Mouse (Mus musculus) cerebellum, postnatal 36 days (tissue): Measurements from ENCODE around the gene Ccdc162.
A peak's percentile ranks its signal among the peaks of the same experiment; 100 is the strongest.

Experiments used
- DNase-seq, 2 experiments: peaks; one replicate each; pipeline ENCODE4 v3.0.0; 2021 to 2022; ENCODE audit warnings: mixed read lengths in 2 of 2

Ccdc162 gene

DNA sequence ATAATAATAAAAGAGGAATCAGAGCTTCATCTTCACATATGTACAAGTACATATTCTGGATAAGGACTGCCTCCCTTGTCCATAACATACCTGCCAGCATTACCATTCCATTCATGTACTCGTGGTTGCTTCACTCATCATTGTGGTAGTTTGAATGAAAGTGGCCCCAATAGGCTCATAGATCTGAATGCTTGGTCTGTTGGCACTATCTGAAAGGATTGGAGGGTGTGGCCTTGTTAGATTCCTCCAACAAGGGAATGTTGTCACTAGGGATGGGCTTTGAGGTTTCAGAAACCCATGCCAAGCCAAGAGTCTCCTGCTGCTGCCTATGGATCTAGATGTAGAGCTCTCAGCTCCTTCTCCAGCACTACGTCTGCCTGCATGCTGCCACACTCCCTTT, 180.4 kb downstream of the Ccdc162 start:
- DNase-seq: no peak

- DNase-seq: no peak
Measured at GRCm38 (mm10) chr10:41529972-41530371, 186.5 kb downstream of the Ccdc162 start.

GRCm38 (mm10) chr10:41525696-41526095, 190.7 kb downstream of the Ccdc162 start:
- DNase-seq: no peak

DNA sequence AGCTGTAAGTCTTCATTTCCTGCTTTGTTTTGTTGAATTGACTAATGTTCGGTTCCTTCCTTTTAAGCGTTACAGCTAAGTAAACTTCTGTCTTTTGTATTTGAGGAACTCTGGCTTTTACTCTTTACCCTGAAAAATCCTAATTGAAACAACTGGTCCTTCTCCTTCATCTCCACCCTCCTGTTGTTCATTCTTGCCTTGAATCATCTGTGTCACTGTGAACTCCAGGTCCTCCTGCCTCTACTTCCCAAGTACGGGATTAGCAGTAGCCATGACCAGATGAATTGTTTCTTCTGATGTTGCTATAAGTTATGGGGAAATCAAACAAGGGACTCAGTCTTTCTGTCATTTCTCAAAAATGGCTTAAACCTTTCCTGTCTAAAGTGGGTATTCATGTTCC, 193.0 kb downstream of the Ccdc162 start:
- no peak for DNase-seq

DNA sequence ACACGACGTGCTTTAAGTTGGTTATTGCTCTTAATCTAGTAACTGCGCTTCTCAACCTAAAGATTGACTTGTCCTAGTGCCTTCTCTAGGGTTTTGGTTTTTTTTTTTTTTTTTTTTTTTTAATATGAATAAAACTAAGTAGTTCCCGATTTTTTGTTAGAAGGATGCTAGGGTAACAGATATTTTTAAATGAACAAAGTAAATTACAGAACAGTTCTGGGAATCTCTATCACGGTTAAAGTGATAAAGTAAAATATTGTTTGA, 196.1 kb downstream of the Ccdc162 start:
- no peak for DNase-seq

DNA sequence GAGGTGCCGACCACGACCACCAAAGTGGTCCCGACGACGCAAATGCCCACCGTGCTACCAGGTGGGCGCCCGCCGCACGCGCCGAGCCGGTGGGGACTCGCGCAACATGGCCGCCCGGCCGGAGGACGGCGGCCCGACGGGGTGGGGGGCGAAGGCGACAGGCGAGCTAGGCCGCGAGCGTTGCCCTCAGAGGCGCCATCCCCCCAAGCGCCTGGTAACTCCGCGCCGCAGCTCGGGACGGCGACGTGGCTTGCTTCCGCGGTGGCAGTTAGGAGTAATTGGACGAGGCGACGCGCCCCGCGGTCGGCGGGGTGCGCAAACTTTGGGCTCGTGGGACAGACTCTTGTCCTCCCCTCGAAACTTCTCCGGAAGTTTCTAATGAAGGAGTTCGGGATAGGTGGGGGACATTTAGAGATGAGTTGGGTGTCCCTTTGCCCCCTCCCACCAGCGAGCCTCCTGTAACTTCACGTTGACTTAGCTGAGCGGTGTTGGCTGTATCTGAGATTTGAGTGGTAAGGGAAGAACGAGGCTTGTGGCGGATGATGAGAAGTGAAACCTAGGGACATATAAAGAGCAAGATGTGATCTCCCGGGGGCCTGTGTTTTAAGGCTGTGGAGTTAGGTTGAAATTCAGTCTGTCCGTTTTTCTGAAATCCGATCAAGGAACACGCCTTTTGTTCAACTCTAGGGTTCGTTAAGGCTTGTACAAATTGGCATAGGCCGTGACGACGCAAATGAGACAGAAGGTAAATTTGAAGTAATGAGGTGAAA, 196.6 kb downstream of the Ccdc162 start:
- peak; percentile 43 to 45 for DNase-seq

GRCm38 (mm10) chr10:41518981-41519618, 197.3 kb downstream of the Ccdc162 start, which contains the start of gene Cd164:
Cd164 (plus strand) TSS chr10:41519414.
- peak; percentile 91 to 92 for DNase-seq

- DNase-seq: peak; percentile 72 to 74
Measured at GRCm38 (mm10) chr10:41518508-41518980, 197.9 kb downstream of the Ccdc162 start.

GRCm38 (mm10) chr10:41514921-41515320, 201.5 kb downstream of the Ccdc162 start:
- no peak for DNase-seq

- no peak for DNase-seq
Measured at GRCm38 (mm10) chr10:41514301-41514700, 202.1 kb downstream of the Ccdc162 start.

DNA sequence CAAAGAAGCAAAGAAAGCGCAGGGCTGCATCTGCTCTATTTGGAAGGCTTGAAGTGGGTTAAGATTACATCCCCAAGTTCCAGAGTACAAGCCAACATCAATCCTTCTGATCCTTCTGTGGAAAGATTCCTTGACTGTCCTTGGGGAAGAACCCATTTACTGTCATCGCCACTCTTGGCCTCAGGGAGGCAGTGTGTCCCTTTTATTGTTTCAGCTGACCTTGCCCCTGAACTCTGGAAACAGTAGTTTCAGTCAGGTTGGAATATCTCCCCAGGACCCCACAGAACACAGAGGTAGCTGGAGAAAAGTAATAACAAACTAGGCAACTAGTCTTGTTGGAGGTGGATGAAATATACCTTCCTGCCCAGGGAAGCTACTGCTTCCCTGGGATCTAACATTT, 207.3 kb downstream of the Ccdc162 start:
- DNase-seq: no peak

DNA sequence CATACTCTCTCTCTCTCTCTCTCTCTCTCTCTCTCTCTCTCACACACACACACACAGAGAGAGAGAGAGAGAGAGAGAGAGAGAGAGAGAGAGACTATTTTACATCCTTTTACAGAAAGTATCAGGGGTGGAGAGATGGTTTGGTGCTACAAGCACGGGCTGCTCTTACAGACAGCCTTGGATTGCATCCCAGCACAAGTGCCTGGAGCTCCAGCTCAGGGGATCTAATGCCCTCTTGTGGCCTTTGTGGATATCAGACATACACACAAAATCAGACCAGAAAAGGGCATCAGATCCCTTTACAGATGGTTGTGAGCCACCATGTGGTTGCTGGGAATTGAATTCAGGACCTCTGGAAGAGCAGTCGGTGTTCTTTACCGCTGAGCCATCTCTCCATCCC, 211.0 kb downstream of the Ccdc162 start:
- peak; percentile 69 to 76 for DNase-seq

GRCm38 (mm10) chr10:41504996-41505395, 211.4 kb downstream of the Ccdc162 start:
- DNase-seq: no peak

- DNase-seq: no peak
Measured at GRCm38 (mm10) chr10:41500941-41501340, 215.5 kb downstream of the Ccdc162 start.

DNA sequence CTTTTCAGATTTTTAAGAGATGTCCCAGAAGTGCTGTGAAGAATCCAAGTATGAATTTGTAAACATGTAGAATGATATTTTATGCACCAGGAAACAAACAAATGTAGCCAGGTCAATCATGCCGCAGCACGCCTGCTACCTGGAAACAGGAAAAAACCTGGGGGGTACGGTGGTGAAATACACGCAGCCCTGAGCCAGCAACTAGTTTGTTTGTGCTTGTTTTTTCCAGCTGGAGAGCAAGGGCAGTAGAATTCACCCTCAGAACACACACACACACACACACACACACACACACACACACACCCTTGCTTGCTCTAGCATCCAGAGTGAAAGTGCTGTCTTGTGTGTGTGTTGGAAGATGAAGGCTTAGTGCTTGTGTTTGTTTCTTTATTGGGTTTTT, 225.3 kb downstream of the Ccdc162 start:
- no peak for DNase-seq

DNA sequence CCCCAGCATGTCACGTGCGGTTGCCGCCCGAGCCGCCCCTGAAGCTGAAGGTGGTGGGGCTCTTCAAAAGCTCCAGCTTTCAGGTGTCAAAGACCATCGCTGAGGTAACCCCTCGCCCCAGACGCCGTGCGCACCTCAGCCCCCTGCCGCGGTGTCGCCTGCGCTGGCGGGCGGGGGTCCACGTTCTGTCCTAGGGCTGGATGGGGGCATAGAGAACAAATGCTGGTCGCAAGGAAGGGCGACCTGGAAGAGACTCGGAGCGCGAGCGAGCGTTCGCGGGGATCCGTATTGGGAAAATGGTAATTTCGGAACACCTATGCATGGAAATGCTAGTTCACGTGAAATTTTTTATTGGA, 225.9 kb downstream of the Ccdc162 start:
- DNase-seq: no peak

- DNase-seq: peak; percentile 89 to 91
Measured at GRCm38 (mm10) chr10:41489708-41490517, 226.5 kb downstream of the Ccdc162 start, which contains the start of the genes Smpd2 and Ppil6. Smpd2 (minus strand) TSS chr10:41490369. Ppil6 (plus strand) TSS chr10:41490439.

DNA sequence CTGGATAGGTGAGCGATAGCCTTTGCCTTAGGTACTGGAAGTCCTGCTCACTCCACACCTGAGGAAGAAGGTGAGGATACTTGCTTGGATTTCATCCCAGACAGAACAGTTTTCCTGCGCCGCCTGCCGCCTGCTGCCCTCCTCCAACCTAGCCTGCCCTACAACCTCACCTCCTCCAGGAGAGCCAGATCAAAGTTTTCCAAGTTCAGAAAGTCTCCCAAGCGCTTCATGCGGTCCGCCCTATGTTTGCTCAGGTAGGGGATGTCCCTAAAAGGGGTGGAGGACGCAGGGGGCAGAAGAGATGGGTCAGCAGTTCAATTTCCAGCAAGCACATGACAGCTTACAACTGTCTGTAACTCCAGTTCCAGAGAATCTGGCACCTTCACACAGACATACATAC, 227.1 kb downstream of the Ccdc162 start:
- no peak for DNase-seq

GRCm38 (mm10) chr10:41488877-41489276, 227.6 kb downstream of the Ccdc162 start:
- no peak for DNase-seq
